Mouse (Mus musculus): ENCODE data around the gene Brsk1.

- TF ChIP-seq TAL1 (IDR thresholded peaks at IDR 0.05; ENCODE audit: low read length) (no peak), GATA1 (IDR thresholded peaks at IDR 0.05; ENCODE audit: low read length) (no peak)
These were observed 37.1 kb upstream of the Brsk1 start for GRCm38 (mm10) chr7:4653351-4653750.

Data from erythroblast, embryonic 14.5 days (primary cell).